Mouse (Mus musculus): ENCODE results near the gene Id1.

- TF ChIP-seq CTCF (IDR thresholded peaks at IDR 0.05; ENCODE audit: low read depth) (no peak), EP300 (IDR thresholded peaks at IDR 0.05; ENCODE audit: low read depth) (no peak)
These were observed 40.0 kb upstream of the Id1 start for GRCm38 (mm10) chr2:152696016-152696415.
